Mouse (Mus musculus): ENCODE measurements around the gene Dhx15. TPM values are rescaled to one million over a fixed set of nuclear protein-coding genes. Genes with fewer than 3 reads are reported as not detected.
"Not testable (repeated sequence)": the region's sequence is repeated elsewhere in the genome, so short reads cannot be mapped to it uniquely, and the experiment has no call there.

Gene Dhx15
- total RNA-seq (2021) = 10 to 100 TPM; 65.2 to 65.7 TPM
- long read RNA-seq, experiment 1, transcript Dhx15-201 (14 exons, 3,010 nt) = major isoform, 19 of 28 reads
- long read RNA-seq, experiment 1, partial matches to known transcripts = 6 of 28 reads
- long read RNA-seq, experiment 1, other reads (novel, unspliced or antisense) = 3 of 28 reads
- long read RNA-seq, experiment 2, transcript Dhx15-201 (14 exons, 3,010 nt) = major isoform, 12 of 17 reads
- long read RNA-seq, experiment 2, partial matches to known transcripts = 4 of 17 reads
- long read RNA-seq, experiment 2, other reads (novel, unspliced or antisense) = 1 of 17 reads

GRCm38 (mm10) chr5:52190371-52191179 is at the start of gene Dhx15:
Gene Dhx15 (minus strand): TSS chr5:52190514.
- intact Hi-C loops (cut with DNase I) = no loop called here
- peak; percentile 94 to 95 for DNase-seq

DNA sequence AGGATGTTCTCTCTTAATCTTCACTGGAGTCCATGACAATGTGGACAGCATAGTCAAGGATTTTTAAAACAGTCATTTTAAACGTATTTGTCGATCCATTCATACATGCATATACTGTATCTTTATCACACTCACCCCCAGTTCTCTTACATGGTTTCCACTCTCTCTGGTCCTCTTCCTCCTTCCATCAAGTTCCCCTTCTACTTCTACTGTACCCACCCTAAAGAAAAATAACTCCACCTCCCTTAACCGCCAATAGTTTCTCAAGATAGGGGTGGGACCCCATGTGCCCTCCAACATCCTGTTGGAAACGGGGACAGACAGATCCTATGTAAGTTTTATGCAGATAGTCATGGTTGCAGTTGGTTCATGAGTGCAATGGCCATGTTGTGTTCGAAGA is 48.6 kb upstream of the Dhx15 start:
- intact Hi-C loops (cut with DNase I) = no loop called here
- no peak for DNase-seq

DNA sequence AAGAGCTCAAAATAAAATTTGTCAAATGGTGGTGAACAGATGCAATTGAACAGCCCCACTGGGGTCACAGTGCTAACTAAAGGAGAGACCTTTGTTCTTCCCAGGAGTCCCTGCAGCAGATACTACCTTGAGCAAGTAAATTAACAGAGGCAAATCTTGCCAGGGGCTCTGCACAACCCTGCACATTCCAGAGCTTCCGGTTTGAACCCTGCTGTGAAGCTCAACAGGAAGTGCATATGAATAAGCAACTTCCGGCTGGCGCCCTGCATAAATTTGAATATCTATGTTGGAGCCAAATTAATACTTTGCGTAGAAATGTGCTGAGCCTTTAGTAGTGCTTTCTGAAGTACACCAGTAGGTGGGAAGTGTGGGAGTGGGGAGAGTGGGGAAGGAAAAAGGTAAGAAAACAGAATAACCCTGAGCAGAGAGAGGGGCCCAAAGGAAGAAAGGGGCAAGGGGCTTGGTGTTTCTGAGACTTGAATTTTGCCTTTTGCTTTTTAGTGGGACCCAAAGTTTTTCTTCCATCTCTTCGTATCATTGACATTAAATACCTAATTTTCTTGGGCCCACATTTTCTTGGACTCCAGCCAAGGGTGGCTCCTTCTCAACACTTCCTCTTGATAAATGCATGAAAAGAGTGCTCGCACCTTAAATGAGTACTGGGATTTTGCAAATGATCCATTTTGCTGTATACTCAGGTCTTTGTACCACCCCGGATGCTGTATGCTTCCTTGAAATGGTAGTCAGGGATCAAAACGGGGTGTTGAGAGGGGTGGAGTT is 47.8 kb upstream of the Dhx15 start:
- intact Hi-C loops (cut with DNase I) = no loop called here
- DNase-seq = no peak

GRCm38 (mm10) chr5:52236585-52236984 is 46.3 kb upstream of the Dhx15 start:
- DNase-seq; intact Hi-C loops (cut with DNase I): not testable (repeated sequence)

DNA sequence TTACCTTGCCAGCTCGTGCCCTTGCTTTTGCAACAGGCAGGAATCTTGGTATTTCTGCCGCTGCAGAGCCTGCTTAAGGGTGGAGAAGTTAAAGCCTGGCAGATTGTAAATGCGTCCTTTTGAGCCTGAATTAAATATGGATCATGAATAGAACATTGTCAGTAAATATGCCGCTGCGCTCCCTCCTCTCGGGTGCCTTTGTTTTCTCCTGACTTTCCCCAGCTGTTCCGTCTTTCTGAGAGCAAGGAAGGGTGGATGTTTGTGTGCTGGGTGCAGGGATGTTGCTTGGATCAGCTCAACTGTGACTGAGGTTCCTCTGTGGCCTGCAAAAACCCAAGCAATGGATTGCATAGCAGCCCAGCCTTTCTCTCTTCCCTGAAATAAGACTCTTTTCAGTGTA is 44.3 kb upstream of the Dhx15 start:
- intact Hi-C loops (cut with DNase I) = no loop called here
- no peak for DNase-seq

GRCm38 (mm10) chr5:52233891-52234290 is 43.6 kb upstream of the Dhx15 start:
- intact Hi-C loops (cut with DNase I) = no loop called here
- DNase-seq = no peak

GRCm38 (mm10) chr5:52232611-52233010 is 42.3 kb upstream of the Dhx15 start:
- intact Hi-C loops (cut with DNase I) = no loop called here
- DNase-seq = no peak

DNA sequence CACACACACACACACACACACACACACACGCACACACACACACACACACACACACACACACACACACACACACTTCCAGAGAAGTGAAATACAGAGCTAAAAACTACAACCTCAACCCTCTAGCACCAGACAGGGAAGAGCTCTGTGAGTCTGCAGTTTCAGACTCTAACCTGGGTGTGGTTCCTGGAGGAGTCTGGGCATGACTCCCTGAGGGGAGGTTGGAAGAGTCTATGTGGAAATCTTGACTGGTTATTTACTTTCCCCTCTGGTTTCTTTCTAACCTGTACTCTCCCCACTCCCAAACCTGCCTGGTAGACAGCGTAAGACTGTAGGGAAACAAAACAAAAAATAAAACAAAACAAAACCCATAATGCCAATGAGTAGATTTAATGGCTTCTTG is 41.9 kb upstream of the Dhx15 start:
- DNase-seq = no peak
- intact Hi-C loops (cut with DNase I) = no loop called here

DNA sequence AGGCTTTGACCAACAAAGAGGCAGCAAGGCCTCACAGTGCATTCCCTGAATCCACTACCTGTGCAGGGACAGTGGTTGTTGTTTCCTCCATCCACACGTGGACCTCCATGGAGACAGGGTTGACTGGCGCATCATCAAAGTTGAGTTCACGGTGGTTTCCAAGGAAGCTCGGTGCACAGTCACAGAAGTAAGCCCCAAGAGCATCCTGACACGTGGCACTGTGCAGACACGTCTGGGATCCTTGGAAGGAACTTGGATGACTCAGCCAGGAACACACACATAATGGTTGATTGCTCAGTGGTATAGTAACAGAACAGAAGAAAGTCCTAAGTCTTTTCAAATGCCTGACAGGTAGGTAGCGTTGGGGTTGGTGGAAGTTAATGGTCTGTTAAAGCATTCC is 40.2 kb upstream of the Dhx15 start:
- intact Hi-C loops (cut with DNase I) = no loop called here
- DNase-seq = no peak

- intact Hi-C loops (cut with DNase I) = no loop called here
- DNase-seq = no peak
Observed at GRCm38 (mm10) chr5:52226677-52227076, 36.4 kb upstream of the Dhx15 start.

- intact Hi-C loops (cut with DNase I) = no loop called here
- no peak for DNase-seq
Observed at GRCm38 (mm10) chr5:52221596-52221995, 31.3 kb upstream of the Dhx15 start.

- intact Hi-C loops (cut with DNase I) = no loop called here
- no peak for DNase-seq
Observed at GRCm38 (mm10) chr5:52220013-52220804, 29.9 kb upstream of the Dhx15 start.

DNA sequence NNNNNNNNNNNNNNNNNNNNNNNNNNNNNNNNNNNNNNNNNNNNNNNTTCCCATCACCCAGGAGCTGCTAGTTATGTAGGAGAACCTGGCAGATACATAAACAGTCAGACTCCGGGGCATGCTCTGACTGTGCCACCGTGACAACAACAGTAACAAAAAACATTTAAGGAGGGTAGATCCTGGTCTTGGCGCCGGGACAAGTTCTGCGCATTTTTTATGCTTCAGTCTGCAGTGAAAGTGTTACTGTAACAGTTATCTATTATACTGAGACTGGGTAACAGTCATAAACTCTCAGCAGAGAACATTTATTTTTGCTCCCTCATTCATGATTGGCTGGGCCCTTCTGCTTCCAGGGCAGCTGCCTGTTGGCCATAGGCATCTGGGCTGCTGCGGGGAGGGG is 27.9 kb upstream of the Dhx15 start:
- DNase-seq = no peak
- intact Hi-C loops (cut with DNase I) = no loop called here

GRCm38 (mm10) chr5:52213143-52213900 is 23.0 kb upstream of the Dhx15 start:
- intact Hi-C loops (cut with DNase I) = no loop called here
- no peak for DNase-seq

DNA sequence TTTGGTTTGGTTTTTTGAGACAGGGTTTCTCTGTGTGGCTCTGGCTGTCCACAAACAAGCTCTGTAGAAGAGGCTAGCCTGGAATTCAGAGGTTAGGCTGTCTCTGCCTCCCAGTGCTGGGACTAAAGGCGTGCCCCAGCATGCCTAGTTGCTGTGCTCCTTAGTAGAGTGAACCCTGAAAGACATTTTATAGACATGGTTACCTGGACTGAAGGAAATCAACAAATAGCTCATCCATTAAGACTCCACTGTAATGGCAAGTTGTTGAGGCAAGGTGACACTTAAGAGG is 810 bp upstream of the Dhx15 start:
- intact Hi-C loops (cut with DNase I) = no loop called here
- DNase-seq = no peak

DNA sequence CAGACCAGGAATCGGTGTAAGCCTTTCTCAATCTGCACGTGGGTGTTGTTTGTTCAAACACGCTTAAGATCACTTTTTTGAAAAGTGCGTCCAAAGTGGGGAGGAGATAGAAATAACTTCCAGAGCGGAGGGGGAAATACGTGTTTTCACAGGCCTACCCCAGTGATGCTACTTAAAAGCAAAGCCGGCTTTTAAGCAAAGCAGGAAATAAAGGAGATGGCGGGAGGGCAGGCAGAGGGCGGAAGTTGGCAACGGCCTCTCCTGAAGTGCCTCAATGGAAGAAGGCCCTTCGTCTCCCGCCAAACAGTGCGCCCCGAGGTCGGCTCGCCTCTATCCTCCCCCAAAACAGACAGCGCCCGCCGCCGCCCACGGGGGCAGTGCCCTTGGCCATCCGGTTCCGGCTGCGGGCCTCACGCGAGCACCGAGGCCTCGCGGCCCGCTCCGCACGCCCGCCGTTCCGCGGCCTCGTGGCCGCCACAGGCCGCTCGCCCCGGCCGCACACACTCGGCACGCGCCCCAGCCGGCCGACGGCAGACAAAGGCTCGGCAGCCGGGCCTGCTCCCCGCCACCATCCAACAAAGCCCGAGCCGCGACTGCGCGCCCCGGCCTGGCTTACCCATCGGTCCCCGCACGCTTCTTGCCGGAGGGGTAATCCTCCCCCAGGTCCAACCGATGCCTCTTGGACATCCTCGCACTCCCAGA is 499 bp downstream of the Dhx15 start:
- DNase-seq = peak in 1 of 2 experiments; percentile 62
- intact Hi-C loops (cut with DNase I) = loop anchor here (5.0 kb wide), 1 partner anchor 53 kb away; no protein-coding TSS in a partner anchor

- DNase-seq = no peak
- intact Hi-C loops (cut with DNase I) = loop anchor here (5.0 kb wide), 1 partner anchor 51 kb away; no protein-coding TSS in a partner anchor
Observed at GRCm38 (mm10) chr5:52188206-52188605, 2.1 kb downstream of the Dhx15 start.

GRCm38 (mm10) chr5:52177326-52177725 is 13.0 kb downstream of the Dhx15 start:
- no peak for DNase-seq
- intact Hi-C loops (cut with DNase I) = no loop called here

DNA sequence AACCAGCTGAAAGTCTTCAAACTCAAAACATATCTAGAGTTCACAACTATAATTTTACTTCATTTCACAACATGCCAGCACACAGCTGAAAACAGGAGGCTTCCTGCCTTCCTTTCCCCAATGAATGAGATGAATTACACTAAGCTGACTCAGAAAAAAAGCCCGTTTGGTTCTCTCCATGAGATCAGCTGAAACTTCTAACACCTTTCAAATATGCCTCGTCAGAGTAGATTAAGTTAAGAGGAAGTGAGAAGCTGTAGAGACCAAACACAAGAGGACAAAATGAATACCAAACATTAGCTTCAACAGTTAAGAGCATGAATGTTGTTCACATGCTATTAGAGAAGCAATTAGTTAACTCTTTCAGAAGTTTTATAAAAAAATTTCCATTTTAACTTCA is 21.8 kb downstream of the Dhx15 start:
- DNase-seq = no peak
- intact Hi-C loops (cut with DNase I) = no loop called here

Measured in heart, postnatal 14 days (tissue).